Mouse (Mus musculus) MEL (cell line): ENCODE data around the gene Actbl2. TPM values are rescaled to one million over a fixed set of nuclear protein-coding genes. Genes with fewer than 3 reads are reported as not detected.

Experiments
- DNase-seq: peaks from one replicate; pipeline ENCODE4 v3.0.0; 2011; ENCODE audit warnings: low read depth, low spot score
- H3K27ac ChIP-seq: 2 replicates; pipeline ENCODE4 v1.5.1; 2012; ENCODE audit warnings: low read depth, mild to moderate bottlenecking, control low read depth, low read length, moderate library complexity; ENCODE audit not compliant: control insufficient read depth
- H3K27me3 ChIP-seq, 2 experiments: fragments of 150-350 bp in 1 of 2; sonication (generic) in 1 of 2; 2 replicates each; pipeline ENCODE4 v1.6.1; 2012; ENCODE audit warnings: low read length in 2 of 2, mild to moderate bottlenecking in 2 of 2, improper control_type of control experiment in 1 of 2, moderate library complexity in 1 of 2; ENCODE audit not compliant: insufficient read depth in 2 of 2, control insufficient read depth in 1 of 2
- H3K36me3 ChIP-seq, 2 experiments: 2 replicates each; pipeline ENCODE4 v1.6.1; 2012 to 2014; ENCODE audit warnings: low read length in 2 of 2, improper control_type of control experiment in 1 of 2, inconsistent platforms in 1 of 2, mild to moderate bottlenecking in 1 of 2; ENCODE audit not compliant: insufficient read depth in 2 of 2, control insufficient read depth in 1 of 2
- H3K4me1 ChIP-seq, 2 experiments: fragments of 150-350 bp in 1 of 2; sonication (generic) in 1 of 2; 2 replicates each; pipeline ENCODE4 v1.6.1; 2012; ENCODE audit warnings: low read length in 2 of 2, improper control_type of control experiment in 1 of 2, mild to moderate bottlenecking in 1 of 2; ENCODE audit not compliant: insufficient read depth in 2 of 2, control insufficient read depth in 1 of 2
- H3K4me3 ChIP-seq, 2 experiments: fragments of 150-350 bp in 1 of 2; sonication (generic) in 1 of 2; 2 replicates each; pipeline ENCODE4 v1.5.1; 2012; ENCODE audit warnings: low read depth in 2 of 2, low read length in 2 of 2, mild to moderate bottlenecking in 2 of 2, moderate library complexity in 2 of 2, control low read depth in 1 of 2, improper control_type of control experiment in 1 of 2; ENCODE audit not compliant: control insufficient read depth in 1 of 2, insufficient read depth in 1 of 2
- H3K79me2 ChIP-seq: 2 replicates; pipeline ENCODE4 v1.6.1; 2012; ENCODE audit warnings: mild to moderate bottlenecking, low read length, moderate library complexity; ENCODE audit not compliant: control insufficient read depth, poor library complexity, insufficient read depth
- H3K9ac ChIP-seq: 2 replicates; pipeline ENCODE4 v1.6.1; 2012; ENCODE audit warnings: low read depth, mild to moderate bottlenecking, control low read depth, low read length, moderate library complexity; ENCODE audit not compliant: control insufficient read depth, poor library complexity, severe bottlenecking
- H3K9me3 ChIP-seq: fragments of 150-350 bp; sonication (generic); replicated peaks from 2 replicates; pipeline ENCODE4 v1.6.1; 2012; ENCODE audit warnings: mild to moderate bottlenecking, low read length, improper control_type of control experiment, moderate library complexity; ENCODE audit not compliant: insufficient read depth
- BHLHE40 ChIP-seq: IDR thresholded peaks from 2 replicates; pipeline ENCODE4 v1.6.1; 2012; ENCODE audit warnings: low read depth, mild to moderate bottlenecking, inconsistent platforms, low read length, improper control_type of control experiment, borderline replicate concordance
- CHD1 ChIP-seq: IDR thresholded peaks from 2 replicates; pipeline ENCODE4 v1.6.1; 2012; ENCODE audit warnings: low read depth, mild to moderate bottlenecking, inconsistent platforms, low read length, improper control_type of control experiment
- CHD2 ChIP-seq: IDR thresholded peaks from 2 replicates; pipeline ENCODE4 v1.6.1; 2011; ENCODE audit warnings: low read length, improper control_type of control experiment
- E2F4 ChIP-seq: IDR thresholded peaks from 2 replicates; pipeline ENCODE4 v1.6.1; 2011; ENCODE audit warnings: low read depth, low read length, improper control_type of control experiment, borderline replicate concordance
- ELF1 ChIP-seq: IDR thresholded peaks from 2 replicates; pipeline ENCODE4 v1.6.1; 2014; ENCODE audit warnings: low read depth, mild to moderate bottlenecking, inconsistent platforms, low read length, improper control_type of control experiment, moderate library complexity
- GATA1 ChIP-seq: IDR thresholded peaks from 2 replicates; pipeline ENCODE4 v1.6.1; 2011; ENCODE audit warnings: low read depth, low read length, improper control_type of control experiment
- HCFC1 ChIP-seq: IDR thresholded peaks from 2 replicates; pipeline ENCODE4 v1.6.1; 2012; ENCODE audit warnings: low read depth, mild to moderate bottlenecking, inconsistent platforms, low read length, improper control_type of control experiment, moderate library complexity
- JUND ChIP-seq: IDR thresholded peaks from 2 replicates; pipeline ENCODE4 v1.6.1; 2011; ENCODE audit warnings: low read depth, mild to moderate bottlenecking, improper control_type of control experiment, low read length
- KAT2A ChIP-seq: conservative IDR thresholded peaks from 2 replicates; pipeline ENCODE4 v1.6.1; 2012; ENCODE audit warnings: low read depth, low read length, improper control_type of control experiment, inconsistent platforms
- MAFK ChIP-seq: IDR thresholded peaks from 2 replicates; pipeline ENCODE4 v1.6.1; 2011; ENCODE audit warnings: low read depth, mild to moderate bottlenecking, low read length, improper control_type of control experiment, borderline replicate concordance
- MYC ChIP-seq: IDR thresholded peaks from 2 replicates; pipeline ENCODE4 v1.6.1; 2011; ENCODE audit warnings: low read depth, mild to moderate bottlenecking, low read length, improper control_type of control experiment, moderate library complexity
- NELFE ChIP-seq: IDR thresholded peaks from 2 replicates; pipeline ENCODE4 v1.6.1; 2011; ENCODE audit warnings: low read depth, low read length, improper control_type of control experiment
- NRF1 ChIP-seq: IDR thresholded peaks from 2 replicates; pipeline ENCODE4 v1.6.1; 2014; ENCODE audit warnings: low read depth, mild to moderate bottlenecking, inconsistent platforms, low read length, improper control_type of control experiment, moderate library complexity; ENCODE audit not compliant: poor library complexity, insufficient read depth, severe bottlenecking
- POLR2A ChIP-seq, 2 experiments: IDR thresholded peaks; 2 replicates each; pipeline ENCODE4 v1.6.1; 2011 to 2012; ENCODE audit warnings: low read length in 2 of 2, mild to moderate bottlenecking in 2 of 2, control low read depth in 1 of 2, improper control_type of control experiment in 1 of 2, low read depth in 1 of 2, moderate library complexity in 1 of 2; ENCODE audit not compliant: control insufficient read depth in 1 of 2, insufficient read depth in 1 of 2, poor library complexity in 1 of 2
- POLR2AphosphoS2 ChIP-seq: IDR thresholded peaks from 2 replicates; pipeline ENCODE4 v1.6.1; 2011; ENCODE audit warnings: low read length, improper control_type of control experiment
- POLR2AphosphoS5 ChIP-seq: IDR thresholded peaks from 2 replicates; pipeline ENCODE4 v1.6.1; 2012; ENCODE audit warnings: low read depth, borderline replicate concordance, mild to moderate bottlenecking, inconsistent platforms, low read length, moderate library complexity, mixed read lengths
- RCOR1 ChIP-seq: IDR thresholded peaks from 2 replicates; pipeline ENCODE4 v1.6.1; 2012; ENCODE audit warnings: low read depth, mild to moderate bottlenecking, inconsistent platforms, low read length, improper control_type of control experiment
- SMC3 ChIP-seq: IDR thresholded peaks from 2 replicates; pipeline ENCODE4 v1.6.1; 2011; ENCODE audit warnings: low read depth, low read length, improper control_type of control experiment
- TAL1 ChIP-seq: IDR thresholded peaks from 2 replicates; pipeline ENCODE4 v1.6.1; 2012; ENCODE audit warnings: mild to moderate bottlenecking, inconsistent platforms, low read length, moderate library complexity, mixed read lengths
- USF1 ChIP-seq: IDR thresholded peaks from 2 replicates; pipeline ENCODE4 v1.6.1; 2014; ENCODE audit warnings: low read depth, mild to moderate bottlenecking, inconsistent platforms, low read length, improper control_type of control experiment, moderate library complexity
- ZC3H11A ChIP-seq: IDR thresholded peaks from 2 replicates; pipeline ENCODE4 v1.6.1; 2012; ENCODE audit warnings: low read depth, mild to moderate bottlenecking, inconsistent platforms, low read length, improper control_type of control experiment
- ZMIZ1 ChIP-seq: IDR thresholded peaks from 2 replicates; pipeline ENCODE4 v1.6.1; 2012; ENCODE audit warnings: low read depth, mild to moderate bottlenecking, inconsistent platforms, low read length, improper control_type of control experiment, moderate library complexity
- ZNF384 ChIP-seq: IDR thresholded peaks from 2 replicates; pipeline ENCODE4 v1.6.1; 2012; ENCODE audit warnings: low read depth, mild to moderate bottlenecking, inconsistent platforms, low read length, improper control_type of control experiment
- polyA plus RNA-seq, 2 experiments: library from polyadenylated mRNA; stranded (reverse) in 1 of 2; unstranded in 1 of 2; fragments of >175 nt in 1 of 2; fragments of >200 nt in 1 of 2; gene quantifications; 2 replicates each; pipeline versions ENCODE4 v1.2.1 to v1.2.4; 2012; ENCODE audit warnings: low replicate concordance in 2 of 2, low read depth in 1 of 2; ENCODE audit not compliant: insufficient read length in 2 of 2, insufficient read depth in 1 of 2, missing spikeins in 1 of 2
- total RNA-seq: library from RNA; depleted of rRNA; stranded (reverse); fragments of 300-350 nt; gene quantifications from 2 replicates; pipeline ENCODE4 v1.2.3, GENCODE M21; 2012

The Actbl2 gene
- total and polyA plus RNA-seq, 3 experiments: not detected

DNA sequence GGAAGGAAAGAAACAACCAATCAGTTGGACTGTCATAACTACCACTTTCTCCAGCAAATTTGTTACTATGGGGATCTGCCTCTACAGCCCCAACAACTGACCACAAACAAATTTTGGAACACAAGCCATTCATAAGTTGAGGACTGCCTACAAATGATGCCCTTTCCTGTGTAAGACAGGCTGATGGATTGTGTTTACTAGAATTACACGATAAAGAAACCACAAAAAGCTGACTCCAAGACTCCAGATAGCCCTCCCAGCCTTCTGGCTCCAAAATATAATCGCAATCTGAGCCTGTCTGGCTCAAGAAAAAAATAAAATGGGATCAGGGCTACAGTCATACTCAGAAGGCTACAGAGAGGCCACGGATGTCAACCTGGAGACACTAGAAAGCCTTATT is 20.2 kb upstream of the Actbl2 start:
- Histone ChIP-seq H3K36me3 (no peaks in the 10 kb centered on the region), H3K9ac (no peak overlapping the region), H3K9me3 (no peaks in the 10 kb centered on the region; the same call in 1 of the 2 replicates), H3K27me3 (no peaks in the 10 kb centered on the region; a peak in 1 of 4 replicates), H3K27ac (no peak overlapping the region), H3K4me3 (no peak overlapping the region), H3K4me1 (no peaks in the 10 kb centered on the region), H3K79me2 (no peaks in the 10 kb centered on the region)
- TF ChIP-seq ELF1: no peak
- no peak for TF ChIP-seq JUND
- no peak for TF ChIP-seq NELFE
- TF ChIP-seq SMC3: no peak
- no peak for TF ChIP-seq CHD1
- no peak for TF ChIP-seq POLR2AphosphoS5
- no peak for TF ChIP-seq POLR2AphosphoS2
- no peak for TF ChIP-seq GATA1
- no peak for DNase-seq

DNA sequence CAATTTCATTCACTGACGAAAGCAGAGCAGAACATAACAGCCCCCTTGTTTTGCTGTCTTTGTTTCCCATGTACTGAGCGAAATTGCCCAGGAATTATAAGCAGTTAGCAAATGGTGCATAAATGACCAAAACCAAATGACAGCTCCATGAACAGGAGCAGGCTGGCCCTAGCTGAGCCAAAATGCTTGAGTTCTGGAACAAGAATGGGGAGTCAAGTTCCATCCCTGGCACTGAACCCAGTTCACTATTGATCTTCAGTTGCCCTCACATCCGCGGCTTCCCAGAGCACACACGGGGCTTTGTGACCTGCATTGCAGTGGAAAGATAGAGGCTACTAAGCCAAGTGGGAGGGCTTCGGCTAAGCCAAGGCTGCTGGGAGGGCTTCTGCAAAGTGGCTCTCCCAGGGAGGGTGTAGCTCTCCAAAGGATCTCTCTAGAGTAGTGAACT is 19.1 kb upstream of the Actbl2 start:
- TF ChIP-seq CHD2 (no peak), MAFK (no peak), RCOR1 (no peak), NELFE (no peak), USF1 (no peak), POLR2A (IDR thresholded peaks at IDR 0.05; ENCODE audit: control insufficient read depth in 1 of 2, insufficient read depth in 1 of 2, low read depth in 1 of 2, low read length in 2 of 2, poor library complexity in 1 of 2) (no peak), E2F4 (no peak), HCFC1 (no peak), TAL1 (no peak), BHLHE40 (no peak), JUND (no peak), NRF1 (no peak), KAT2A (no peak), ZMIZ1 (no peak), SMC3 (no peak), MYC (no peak), ZNF384 (no peak), ZC3H11A (no peak)
- H3K4me3 ChIP-seq: no peak overlapping the region
- no peak for DNase-seq
- no peaks in the 10 kb centered on the region for H3K4me1 ChIP-seq
- no peaks in the 10 kb centered on the region; the same call in 1 of the 2 replicates for H3K9me3 ChIP-seq
- H3K9ac ChIP-seq: no peak overlapping the region
- no peak overlapping the region for H3K27ac ChIP-seq
- no peaks in the 10 kb centered on the region; a peak in 1 of 4 replicates for H3K27me3 ChIP-seq
- H3K79me2 ChIP-seq: no peaks in the 10 kb centered on the region
- H3K36me3 ChIP-seq: no peaks in the 10 kb centered on the region
